Mouse (Mus musculus) ES-E14 (cell line): ENCODE data around the gene Fdxacb1. TPM values are rescaled to one million over a fixed set of nuclear protein-coding genes. Genes with fewer than 3 reads are reported as not detected.

Experiments
- DNase-seq: peaks from one replicate; pipeline ENCODE4 v3.0.0-alpha.2; 2013; ENCODE audit warnings: low read depth, low spot score
- H3K27ac ChIP-seq: 2 replicates; pipeline ENCODE4 v1.5.1; 2012; ENCODE audit warnings: low read depth, mild to moderate bottlenecking, low read length, moderate library complexity, mixed read lengths; ENCODE audit not compliant: poor library complexity, insufficient read depth, severe bottlenecking
- H3K36me3 ChIP-seq: 2 replicates; pipeline ENCODE4 v1.6.1; 2012; ENCODE audit warnings: mild to moderate bottlenecking, low read length, moderate library complexity, mixed read lengths; ENCODE audit not compliant: control insufficient read depth, poor library complexity, insufficient read depth, severe bottlenecking
- H3K4me1 ChIP-seq, 2 experiments: fragments of 150-350 bp in 1 of 2; sonication (generic) in 1 of 2; 2 replicates each; pipeline ENCODE4 v1.6.1; 2012; ENCODE audit warnings: low read length in 2 of 2, mild to moderate bottlenecking in 1 of 2, mixed read lengths in 1 of 2; ENCODE audit not compliant: control insufficient read depth in 2 of 2, insufficient read depth in 2 of 2, poor library complexity in 1 of 2
- H3K4me3 ChIP-seq, 2 experiments: fragments of 150-350 bp in 1 of 2; sonication (generic) in 1 of 2; 2 replicates each; pipeline ENCODE4 v1.5.1; 2012; ENCODE audit warnings: low read length in 2 of 2, low read depth in 1 of 2, mild to moderate bottlenecking in 1 of 2, mixed read lengths in 1 of 2; ENCODE audit not compliant: insufficient read depth in 1 of 2, poor library complexity in 1 of 2, severe bottlenecking in 1 of 2
- H3K9ac ChIP-seq: 2 replicates; pipeline ENCODE4 v1.6.1; 2012; ENCODE audit warnings: low read depth, mild to moderate bottlenecking, low read length, mixed read lengths; ENCODE audit not compliant: poor library complexity, insufficient read depth, severe bottlenecking
- H3K9me3 ChIP-seq: fragments of 150-350 bp; sonication (generic); 2 replicates; pipeline ENCODE4 v1.6.1; 2012; ENCODE audit warnings: low read depth, mild to moderate bottlenecking, low read length; ENCODE audit not compliant: control insufficient read depth, insufficient read depth
- CHD2 ChIP-seq: IDR thresholded peaks from 2 replicates; pipeline ENCODE4 v1.6.1; 2014; ENCODE audit warnings: mild to moderate bottlenecking, low read depth, low read length, inconsistent platforms
- HCFC1 ChIP-seq: IDR thresholded peaks from 2 replicates; pipeline ENCODE4 v1.6.1; 2012; ENCODE audit warnings: low read length, inconsistent platforms, borderline replicate concordance; ENCODE audit not compliant: insufficient read depth
- MAFK ChIP-seq: IDR thresholded peaks from 2 replicates; pipeline ENCODE4 v1.6.1; 2014; ENCODE audit warnings: mild to moderate bottlenecking, low read depth, low read length, inconsistent platforms; ENCODE audit not compliant: insufficient read depth
- ZC3H11A ChIP-seq: IDR thresholded peaks from 2 replicates; pipeline ENCODE4 v1.6.1; 2012; ENCODE audit warnings: low read depth, mild to moderate bottlenecking, inconsistent platforms, low read length, borderline replicate concordance
- ZNF384 ChIP-seq: IDR thresholded peaks from 2 replicates; pipeline ENCODE4 v1.6.1; 2012; ENCODE audit warnings: low read depth, low read length, inconsistent platforms
- in situ Hi-C, 2 experiments: fragments of 600-800 bp; cut with MboI; formaldehyde crosslinking; loops; one replicate each; pipeline ENCODE4 v1.15.1; 2025; ENCODE audit warnings: low sequenced_read_pairs in 2 of 2, inconsistent platforms in 1 of 2; ENCODE audit not compliant: unreplicated experiment in 2 of 2
- total RNA-seq: library from RNA; depleted of rRNA; stranded (reverse); fragments of 300-350 nt; gene quantifications from 2 replicates; pipeline ENCODE4 v1.2.3, GENCODE M21; 2012

Fdxacb1 gene
- total RNA-seq, 1 experiment = 5.8 TPM

DNA sequence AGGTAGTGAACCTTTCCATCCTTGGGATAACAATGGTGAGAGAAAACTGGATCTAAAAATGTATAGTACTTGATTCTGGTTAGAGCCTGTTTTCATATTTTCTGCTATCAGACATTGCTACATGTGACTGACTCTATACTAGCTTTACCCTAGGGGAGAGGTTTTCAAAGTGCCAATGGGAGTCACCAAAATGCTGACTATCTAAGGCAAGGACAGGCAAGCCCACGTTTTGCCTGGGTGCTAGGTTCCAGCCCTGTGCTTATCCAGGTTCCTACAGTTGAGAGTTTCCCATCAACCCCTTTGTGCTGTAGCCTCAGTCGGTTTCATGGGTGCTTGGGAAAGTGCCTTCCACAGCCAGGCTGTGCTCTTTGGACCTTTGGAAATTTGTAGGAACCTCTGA lies 43.7 kb downstream of the Fdxacb1 start:
- H3K9me3 ChIP-seq = no peaks in the 10 kb centered on the region
- no peak for DNase-seq
- no peaks in the 10 kb centered on the region for H3K4me1 ChIP-seq
- peaks cover 4% of the 10 kb centered on the region for H3K36me3 ChIP-seq
- TF ChIP-seq MAFK (no peak), CHD2 (no peak), HCFC1 (no peak), ZNF384 (no peak), ZC3H11A (no peak)
- no peak overlapping the region for H3K9ac ChIP-seq
- H3K27ac ChIP-seq = no peak overlapping the region
- in situ Hi-C loops = no loop called here
- H3K4me3 ChIP-seq = no peak overlapping the region

DNA sequence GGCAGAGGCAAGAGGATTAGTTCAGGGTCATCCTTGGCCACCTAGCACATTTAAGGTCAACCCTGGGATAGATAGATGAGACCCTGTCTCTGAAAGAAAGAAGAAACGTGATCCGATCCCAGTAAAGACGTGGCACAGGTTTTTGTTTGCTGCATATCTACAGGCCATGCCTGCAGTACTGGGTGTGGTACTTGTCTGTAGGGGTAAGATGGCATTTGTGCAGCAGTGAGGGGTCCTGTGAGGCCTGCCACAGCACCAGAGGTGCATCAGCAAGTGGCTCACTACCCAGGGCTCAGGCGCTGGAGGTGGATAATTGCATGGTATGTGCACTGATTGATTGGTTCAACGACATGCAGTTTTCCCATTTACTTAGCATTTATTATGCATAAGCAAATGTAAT lies 45.8 kb downstream of the Fdxacb1 start:
- Histone ChIP-seq H3K9ac (no peak overlapping the region), H3K36me3 (peaks cover 4% of the 10 kb centered on the region), H3K4me1 (no peaks in the 10 kb centered on the region), H3K27ac (no peak overlapping the region), H3K4me3 (no peak overlapping the region), H3K9me3 (no peaks in the 10 kb centered on the region)
- TF ChIP-seq ZNF384 (no peak), CHD2 (no peak), HCFC1 (no peak), MAFK (no peak), ZC3H11A (no peak)
- no peak for DNase-seq
- in situ Hi-C loops = no loop called here

DNA sequence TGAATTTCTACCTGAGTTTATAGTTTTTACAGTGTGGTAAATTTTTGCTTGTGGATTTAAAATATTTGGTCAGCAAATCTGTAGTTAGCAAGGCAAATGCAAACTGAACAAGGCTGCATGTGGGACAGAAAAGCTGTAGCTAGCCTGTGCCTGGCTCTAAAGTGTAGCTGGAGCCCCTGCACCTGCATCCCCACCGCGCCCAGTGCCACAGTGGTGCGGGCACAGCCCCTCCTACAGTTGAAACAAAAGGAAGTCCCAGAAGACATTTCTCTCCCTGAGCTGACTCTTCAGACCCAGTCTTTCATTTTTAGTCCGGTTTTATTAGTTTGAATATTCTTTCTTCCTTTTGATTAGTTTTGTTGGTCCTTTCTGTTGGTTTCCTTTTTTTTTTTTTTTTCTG lies 47.6 kb downstream of the Fdxacb1 start:
- Histone ChIP-seq H3K27ac (no peak overlapping the region), H3K4me1 (no peaks in the 10 kb centered on the region), H3K36me3 (peaks cover 3% of the 10 kb centered on the region; the same call in 1 of the 2 replicates), H3K9me3 (no peaks in the 10 kb centered on the region), H3K9ac (no peak overlapping the region), H3K4me3 (no peak overlapping the region)
- no peak for TF ChIP-seq HCFC1
- no peak for TF ChIP-seq MAFK
- TF ChIP-seq ZNF384 = no peak
- TF ChIP-seq CHD2 = no peak
- no peak for TF ChIP-seq ZC3H11A
- in situ Hi-C loops = no loop called here
- DNase-seq = no peak

DNA sequence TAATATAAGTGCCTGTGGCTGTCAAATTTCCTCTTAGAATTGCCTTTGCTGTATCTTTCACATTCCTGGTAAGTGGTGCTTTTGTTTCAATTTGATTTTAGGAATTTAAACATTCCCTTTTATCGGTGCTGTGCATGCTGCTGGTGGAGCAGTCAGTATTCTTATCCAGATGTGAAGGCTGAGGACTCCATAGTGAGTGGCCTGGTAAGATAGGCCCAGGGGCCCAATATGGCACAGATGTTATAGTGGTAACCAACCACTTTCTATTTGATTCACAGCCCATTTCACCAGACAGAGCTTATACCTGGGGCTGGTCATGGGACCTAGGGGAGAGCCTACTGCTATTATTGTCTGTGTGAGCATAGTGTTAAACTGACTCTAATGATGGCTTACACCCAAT lies 48.5 kb downstream of the Fdxacb1 start:
- H3K4me3 ChIP-seq = no peak overlapping the region
- H3K36me3 ChIP-seq = peaks cover 3% of the 10 kb centered on the region; the same call in 1 of the 2 replicates
- no peaks in the 10 kb centered on the region for H3K4me1 ChIP-seq
- TF ChIP-seq HCFC1 (no peak), ZNF384 (no peak), MAFK (no peak), ZC3H11A (no peak), CHD2 (no peak)
- in situ Hi-C loops = no loop called here
- H3K9me3 ChIP-seq = no peaks in the 10 kb centered on the region
- no peak overlapping the region for H3K27ac ChIP-seq
- H3K9ac ChIP-seq = no peak overlapping the region
- no peak for DNase-seq

DNA sequence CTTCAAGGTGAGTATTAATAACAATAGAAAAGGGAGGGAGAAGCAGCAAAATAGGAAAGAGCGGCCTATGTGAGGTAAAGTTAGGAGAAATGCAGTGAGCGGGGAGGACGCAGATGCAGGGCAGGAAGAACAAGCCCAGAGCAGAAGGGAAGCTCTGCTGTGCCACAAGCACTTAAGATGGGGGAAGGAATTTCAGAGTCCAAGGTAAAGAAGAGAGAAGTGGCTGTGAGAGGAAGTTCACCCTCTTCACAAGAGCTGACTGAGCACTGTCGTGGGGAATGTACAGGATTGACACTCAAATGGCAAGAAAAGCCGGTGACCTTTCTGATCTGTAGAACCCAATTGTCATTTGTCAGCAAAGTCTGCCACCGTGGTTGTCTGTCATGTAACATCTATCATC lies 50.0 kb downstream of the Fdxacb1 start:
- no peak overlapping the region for H3K9ac ChIP-seq
- H3K4me3 ChIP-seq = no peak overlapping the region
- in situ Hi-C loops = no loop called here
- H3K36me3 ChIP-seq = peaks cover 2% of the 10 kb centered on the region; the same call in 1 of the 2 replicates
- no peak overlapping the region for H3K27ac ChIP-seq
- DNase-seq = no peak
- H3K4me1 ChIP-seq = no peaks in the 10 kb centered on the region
- no peaks in the 10 kb centered on the region for H3K9me3 ChIP-seq
- TF ChIP-seq ZNF384 (no peak), MAFK (no peak), ZC3H11A (no peak), HCFC1 (no peak), CHD2 (no peak)
